Mouse (Mus musculus) testis, postnatal 14 days (tissue): ENCODE results near the gene Ecel1.
A peak's percentile ranks its signal among the peaks of the same experiment; 100 is the strongest.

ENCODE experiments used
- DNase-seq: peaks from one replicate; pipeline ENCODE4 v3.0.0; 2021; ENCODE audit warnings: low spot score

The Ecel1 gene

GRCm38 (mm10) chr1:87101411-87101810, 54.9 kb downstream of the Ecel1 start, which contains the start of gene Alpi:
Gene Alpi (minus strand): TSS chr1:87101606.
- DNase-seq: no peak

GRCm38 (mm10) chr1:87098358-87098975, 57.9 kb downstream of the Ecel1 start:
- DNase-seq: peak; percentile 78
